Mouse (Mus musculus): Measurements from ENCODE around the gene Rnls. TPM values are rescaled to one million over a fixed set of nuclear protein-coding genes. Genes with fewer than 3 reads are reported as not detected.

Rnls gene
- polyA plus RNA-seq, 1 experiment from 2014 or later, result 4.8 TPM

- H3K27ac ChIP-seq (replicated peaks; ENCODE audit: low read depth, low read length), result no peak overlapping the region
- H3K27me3 ChIP-seq (ENCODE audit: control insufficient read depth, insufficient read depth, low read length), result no peaks in the 10 kb centered on the region
- no peaks in the 10 kb centered on the region for H3K36me3 ChIP-seq (ENCODE audit: control insufficient read depth, insufficient read depth, low read length)
- no peak overlapping the region for H3K4me3 ChIP-seq (ENCODE audit: low read depth, low read length)
- 90% methylated on average over 1 of the region's 1 CpGs for WGBS
- no peaks in the 10 kb centered on the region for H3K4me1 ChIP-seq (ENCODE audit: control insufficient read depth, insufficient read depth, low read length)
- no peak overlapping the region for H3K9ac ChIP-seq (ENCODE audit: low read length)
- no peaks in the 10 kb centered on the region for H3K9me3 ChIP-seq (ENCODE audit: control insufficient read depth, low read length)
- H3K4me2 ChIP-seq (ENCODE audit: low read depth, severe bottlenecking), result no peak overlapping the region
- no peak for DNase-seq (ENCODE audit: low spot score)
- no peak for ATAC-seq (ENCODE audit: insufficient number of reproducible peaks, low FRiP score, low TSS enrichment, low read depth)
Measured at GRCm38 (mm10) chr19:33118898-33119297, 273.2 kb downstream of the Rnls start.

DNA sequence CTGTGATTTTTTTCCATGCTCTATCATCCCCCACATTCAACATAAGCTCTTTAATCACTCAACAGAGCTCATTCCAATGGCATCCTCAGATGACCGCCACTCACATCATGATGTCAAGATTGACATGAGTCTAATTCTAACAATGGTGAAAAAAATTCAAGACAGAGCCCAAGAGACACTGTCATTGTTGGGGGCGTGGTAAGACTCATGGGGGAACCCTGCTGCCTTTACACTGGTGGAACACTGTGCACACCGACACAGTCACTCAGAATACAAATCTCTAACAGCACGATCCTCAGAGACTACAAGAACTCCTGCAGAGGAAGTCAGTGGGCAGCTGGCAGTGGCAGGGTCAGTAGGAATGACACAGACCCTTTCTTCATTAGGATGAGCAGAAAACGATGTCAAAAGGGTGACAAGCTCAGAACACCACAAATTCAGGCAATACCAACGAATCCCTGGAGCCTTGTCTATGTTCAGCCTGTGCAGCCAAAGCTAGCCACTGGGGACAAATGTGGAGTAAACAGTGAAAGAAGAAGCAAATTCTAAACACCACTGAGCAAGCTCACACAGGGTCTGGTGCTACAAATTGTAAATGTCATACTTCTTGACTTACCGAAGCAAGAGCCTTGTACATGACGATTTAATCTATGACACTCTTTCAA is 277.3 kb downstream of the Rnls start:
- ATAC-seq (ENCODE audit: insufficient number of reproducible peaks, low FRiP score, low TSS enrichment, low read depth) (no peak), DNase-seq (ENCODE audit: low spot score) (no peak)
- Histone ChIP-seq H3K36me3 (ENCODE audit: control insufficient read depth, insufficient read depth, low read length) (no peaks in the 10 kb centered on the region), H3K4me2 (ENCODE audit: low read depth, severe bottlenecking) (no peak overlapping the region), H3K4me3 (ENCODE audit: low read depth, low read length) (no peak overlapping the region), H3K27ac (replicated peaks; ENCODE audit: low read depth, low read length) (no peak overlapping the region), H3K27me3 (ENCODE audit: control insufficient read depth, insufficient read depth, low read length) (no peaks in the 10 kb centered on the region), H3K4me1 (ENCODE audit: control insufficient read depth, insufficient read depth, low read length) (peaks cover 5% of the 10 kb centered on the region; the same call in 1 of the 2 replicates), H3K9ac (ENCODE audit: low read length) (no peak overlapping the region), H3K9me3 (ENCODE audit: control insufficient read depth, low read length) (no peaks in the 10 kb centered on the region)
- WGBS, result 90% methylated on average over 8 of the region's 8 CpGs

DNA sequence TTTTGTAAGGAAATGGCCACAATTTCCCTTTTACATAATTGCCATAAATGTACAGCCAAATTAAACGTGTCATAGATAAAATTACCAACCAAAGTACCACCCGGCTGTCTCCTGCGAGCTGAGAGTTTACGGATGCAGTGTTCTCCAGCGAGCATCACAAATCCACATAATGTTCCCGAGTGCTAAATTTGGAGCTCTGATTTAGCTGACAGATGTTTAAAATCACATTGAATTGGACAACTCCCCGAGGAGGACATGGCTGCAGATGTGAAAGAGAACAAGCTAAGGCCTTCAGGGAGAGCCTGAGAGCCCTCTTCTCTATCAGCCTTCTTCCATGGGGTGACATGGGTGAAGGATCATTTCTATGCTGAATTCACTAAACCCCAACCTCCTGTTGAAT is 278.3 kb downstream of the Rnls start:
- no peak for DNase-seq (ENCODE audit: low spot score)
- Histone ChIP-seq H3K27me3 (ENCODE audit: control insufficient read depth, insufficient read depth, low read length) (no peaks in the 10 kb centered on the region), H3K9ac (ENCODE audit: low read length) (no peak overlapping the region), H3K4me3 (ENCODE audit: low read depth, low read length) (no peak overlapping the region), H3K27ac (replicated peaks; ENCODE audit: low read depth, low read length) (no peak overlapping the region), H3K9me3 (ENCODE audit: control insufficient read depth, low read length) (no peaks in the 10 kb centered on the region), H3K4me2 (ENCODE audit: low read depth, severe bottlenecking) (no peak overlapping the region), H3K4me1 (ENCODE audit: control insufficient read depth, insufficient read depth, low read length) (peaks cover 5% of the 10 kb centered on the region; the same call in 1 of the 2 replicates), H3K36me3 (ENCODE audit: control insufficient read depth, insufficient read depth, low read length) (no peaks in the 10 kb centered on the region)
- 74% methylated on average over 7 of the region's 7 CpGs for WGBS
- no peak for ATAC-seq (ENCODE audit: insufficient number of reproducible peaks, low FRiP score, low TSS enrichment, low read depth)

DNA sequence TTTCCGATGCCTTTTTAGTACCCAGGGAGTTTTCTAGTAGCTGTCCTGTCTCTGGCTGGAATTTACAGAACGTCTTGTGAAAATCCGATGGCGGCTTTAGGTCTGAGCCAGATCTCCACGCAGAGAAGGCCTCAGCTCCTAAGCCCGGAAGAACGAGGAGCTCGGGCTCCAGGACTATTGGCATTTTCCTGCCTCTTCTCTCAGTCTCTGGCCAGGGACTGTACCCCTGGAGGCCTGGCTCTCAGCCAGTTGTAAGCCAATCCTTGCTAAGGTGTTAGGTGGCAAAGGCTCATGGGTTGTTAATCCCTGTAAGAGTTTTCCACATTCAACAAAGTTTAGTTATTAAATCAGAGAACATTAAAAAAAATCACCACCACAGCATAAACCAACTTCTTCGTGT is 281.7 kb downstream of the Rnls start:
- no peak overlapping the region for H3K27ac ChIP-seq (replicated peaks; ENCODE audit: low read depth, low read length)
- H3K4me1 ChIP-seq (ENCODE audit: control insufficient read depth, insufficient read depth, low read length), result peaks cover 5% of the 10 kb centered on the region; the same call in 1 of the 2 replicates
- DNase-seq (ENCODE audit: low spot score) (no peak), ATAC-seq (ENCODE audit: insufficient number of reproducible peaks, low FRiP score, low TSS enrichment, low read depth) (no peak)
- H3K9ac ChIP-seq (ENCODE audit: low read length), result no peak overlapping the region
- 81% methylated on average over 9 of the region's 9 CpGs for WGBS
- no peaks in the 10 kb centered on the region for H3K36me3 ChIP-seq (ENCODE audit: control insufficient read depth, insufficient read depth, low read length)
- H3K4me2 ChIP-seq (ENCODE audit: low read depth, severe bottlenecking), result no peak overlapping the region
- H3K4me3 ChIP-seq (ENCODE audit: low read depth, low read length), result no peak overlapping the region
- no peaks in the 10 kb centered on the region for H3K9me3 ChIP-seq (ENCODE audit: control insufficient read depth, low read length)
- H3K27me3 ChIP-seq (ENCODE audit: control insufficient read depth, insufficient read depth, low read length), result no peaks in the 10 kb centered on the region

GRCm38 (mm10) chr19:33109941-33110371 is 282.1 kb downstream of the Rnls start:
- H3K4me1 ChIP-seq (ENCODE audit: control insufficient read depth, insufficient read depth, low read length), result peaks cover 5% of the 10 kb centered on the region; the same call in 1 of the 2 replicates
- H3K9ac ChIP-seq (ENCODE audit: low read length), result no peak overlapping the region
- WGBS, result 66% methylated on average over 6 of the region's 6 CpGs
- no peaks in the 10 kb centered on the region for H3K9me3 ChIP-seq (ENCODE audit: control insufficient read depth, low read length)
- ATAC-seq (ENCODE audit: insufficient number of reproducible peaks, low FRiP score, low TSS enrichment, low read depth) (no peak), DNase-seq (ENCODE audit: low spot score) (no peak)
- no peaks in the 10 kb centered on the region for H3K27me3 ChIP-seq (ENCODE audit: control insufficient read depth, insufficient read depth, low read length)
- no peak overlapping the region for H3K27ac ChIP-seq (replicated peaks; ENCODE audit: low read depth, low read length)
- H3K4me3 ChIP-seq (ENCODE audit: low read depth, low read length), result no peak overlapping the region
- no peak overlapping the region for H3K4me2 ChIP-seq (ENCODE audit: low read depth, severe bottlenecking)
- no peaks in the 10 kb centered on the region for H3K36me3 ChIP-seq (ENCODE audit: control insufficient read depth, insufficient read depth, low read length)

DNA sequence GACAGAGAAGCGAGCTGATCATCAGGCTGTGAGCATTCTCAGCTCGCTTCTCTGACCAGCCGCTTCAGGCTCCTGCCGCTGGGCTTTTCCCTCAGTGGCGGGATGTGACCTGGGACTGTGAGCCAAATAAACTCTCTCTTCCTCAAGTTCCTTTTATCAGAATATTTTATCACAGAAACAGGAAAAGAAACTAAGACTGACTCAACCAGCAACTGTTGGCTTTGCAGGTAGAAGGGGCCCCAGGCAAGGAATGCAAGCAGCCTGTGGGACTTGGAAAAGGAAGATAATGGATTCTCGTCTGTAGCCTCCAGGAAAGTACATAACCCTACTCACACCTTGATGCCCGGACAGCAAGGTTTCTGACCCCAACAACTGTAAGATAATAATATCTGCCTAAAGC is 283.0 kb downstream of the Rnls start:
- WGBS, result 84% methylated on average over 7 of the region's 7 CpGs
- no peak overlapping the region for H3K4me3 ChIP-seq (ENCODE audit: low read depth, low read length)
- no peak overlapping the region for H3K27ac ChIP-seq (replicated peaks; ENCODE audit: low read depth, low read length)
- no peaks in the 10 kb centered on the region for H3K9me3 ChIP-seq (ENCODE audit: control insufficient read depth, low read length)
- no peaks in the 10 kb centered on the region for H3K27me3 ChIP-seq (ENCODE audit: control insufficient read depth, insufficient read depth, low read length)
- ATAC-seq (ENCODE audit: insufficient number of reproducible peaks, low FRiP score, low TSS enrichment, low read depth) (no peak), DNase-seq (ENCODE audit: low spot score) (no peak)
- no peak overlapping the region for H3K9ac ChIP-seq (ENCODE audit: low read length)
- no peaks in the 10 kb centered on the region for H3K36me3 ChIP-seq (ENCODE audit: control insufficient read depth, insufficient read depth, low read length)
- no peak overlapping the region for H3K4me2 ChIP-seq (ENCODE audit: low read depth, severe bottlenecking)
- peaks cover 5% of the 10 kb centered on the region; the same call in 1 of the 2 replicates for H3K4me1 ChIP-seq (ENCODE audit: control insufficient read depth, insufficient read depth, low read length)

DNA sequence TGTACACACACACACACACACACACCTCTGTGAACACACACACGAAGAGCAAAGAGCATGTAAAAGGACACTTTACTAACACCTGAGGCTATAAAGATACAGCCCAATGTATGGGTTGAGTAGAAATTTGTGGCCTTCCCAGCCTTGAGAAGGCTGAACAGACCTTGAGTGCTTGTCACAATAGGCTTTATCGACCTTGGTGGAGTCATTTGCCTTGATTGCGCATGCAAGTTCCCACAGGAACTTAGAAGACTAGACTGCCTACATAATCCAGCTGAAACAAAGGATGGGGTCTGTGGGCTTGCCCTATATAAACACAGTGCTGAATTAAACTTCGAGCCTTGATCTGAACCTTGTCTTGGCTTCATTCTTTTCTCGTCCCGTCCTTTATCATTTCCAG is 288.2 kb downstream of the Rnls start:
- 92% methylated on average over 6 of the region's 6 CpGs for WGBS

GRCm38 (mm10) chr19:33102783-33103139 is 289.3 kb downstream of the Rnls start:
- DNase-seq (ENCODE audit: low spot score) (no peak), ATAC-seq (ENCODE audit: insufficient number of reproducible peaks, low FRiP score, low TSS enrichment, low read depth) (no peak)
- Histone ChIP-seq H3K27ac (replicated peaks; ENCODE audit: low read depth, low read length) (no peak overlapping the region), H3K4me1 (ENCODE audit: control insufficient read depth, insufficient read depth, low read length) (0 out of 2 replicates have a peak, but pooled peaks cover 4% of the 10 kb centered on the region), H3K9ac (ENCODE audit: low read length) (no peak overlapping the region), H3K4me3 (ENCODE audit: low read depth, low read length) (no peak overlapping the region), H3K27me3 (ENCODE audit: control insufficient read depth, insufficient read depth, low read length) (no peaks in the 10 kb centered on the region), H3K36me3 (ENCODE audit: control insufficient read depth, insufficient read depth, low read length) (no peaks in the 10 kb centered on the region), H3K4me2 (ENCODE audit: low read depth, severe bottlenecking) (no peak overlapping the region), H3K9me3 (ENCODE audit: control insufficient read depth, low read length) (no peaks in the 10 kb centered on the region)
- 33% methylated on average over 7 of the region's 7 CpGs for WGBS

More for the DNA sequence above, 288.2 kb downstream of the Rnls start:
- no peak overlapping the region for H3K9ac ChIP-seq (ENCODE audit: low read length)
- no peaks in the 10 kb centered on the region for H3K36me3 ChIP-seq (ENCODE audit: control insufficient read depth, insufficient read depth, low read length)
- no peak overlapping the region for H3K4me3 ChIP-seq (ENCODE audit: low read depth, low read length)
- DNase-seq (ENCODE audit: low spot score) (no peak), ATAC-seq (ENCODE audit: insufficient number of reproducible peaks, low FRiP score, low TSS enrichment, low read depth) (no peak)
- H3K9me3 ChIP-seq (ENCODE audit: control insufficient read depth, low read length), result no peaks in the 10 kb centered on the region
- 0 out of 2 replicates have a peak, but pooled peaks cover 4% of the 10 kb centered on the region for H3K4me1 ChIP-seq (ENCODE audit: control insufficient read depth, insufficient read depth, low read length)
- H3K27ac ChIP-seq (replicated peaks; ENCODE audit: low read depth, low read length), result no peak overlapping the region
- no peak overlapping the region for H3K4me2 ChIP-seq (ENCODE audit: low read depth, severe bottlenecking)
- H3K27me3 ChIP-seq (ENCODE audit: control insufficient read depth, insufficient read depth, low read length), result no peaks in the 10 kb centered on the region
